Mouse (Mus musculus): Measurements from ENCODE around the gene Tstd2. TPM values are rescaled to one million over a fixed set of nuclear protein-coding genes. Genes with fewer than 3 reads are reported as not detected.

The Tstd2 gene
- polyA plus RNA-seq, 1 experiment from 2014 or later, result 62.9 TPM

- 86% methylated on average over 10 of the region's 10 CpGs for WGBS
- Histone ChIP-seq H3K36me3 (peaks cover 74% of the 10 kb centered on the region), H3K9me3 (no peaks in the 10 kb centered on the region), H3K4me3 (no peak overlapping the region), H3K27me3 (no peaks in the 10 kb centered on the region), H3K4me1 (no peaks in the 10 kb centered on the region), H3K4me2 (replicated peaks) (no peak overlapping the region), H3K27ac (no peak overlapping the region), H3K9ac (no peak overlapping the region)
- no peak for ATAC-seq (ENCODE audit: insufficient number of reproducible peaks, insufficient read depth, low FRiP score, low TSS enrichment)
These were observed 21.8 kb downstream of the Tstd2 start for GRCm38 (mm10) chr4:46116544-46117175.

DNA sequence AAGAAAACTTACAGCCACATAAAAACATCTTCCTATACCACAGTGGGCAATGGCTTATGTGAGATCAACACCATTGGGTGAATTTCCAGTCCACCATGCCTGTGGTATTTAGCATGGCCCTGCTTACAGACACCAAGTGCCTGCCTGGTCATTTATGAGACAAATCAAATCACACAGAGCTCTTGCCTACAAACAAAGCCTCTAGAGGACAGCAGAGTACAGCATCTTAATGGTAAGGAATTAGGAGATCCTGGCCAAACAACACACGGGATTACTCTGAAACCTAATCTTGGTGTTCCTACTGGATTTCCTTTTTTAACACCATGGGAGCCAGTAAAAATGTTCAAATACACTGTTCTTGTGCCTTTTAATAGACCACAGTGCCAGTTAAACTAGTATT lies 23.2 kb downstream of the Tstd2 start:
- H3K9ac ChIP-seq, result no peak overlapping the region
- no peak for ATAC-seq (ENCODE audit: insufficient number of reproducible peaks, insufficient read depth, low FRiP score, low TSS enrichment)
- no peak overlapping the region for H3K4me2 ChIP-seq (replicated peaks)
- H3K36me3 ChIP-seq, result peaks cover 61% of the 10 kb centered on the region
- H3K4me3 ChIP-seq, result no peak overlapping the region
- H3K27ac ChIP-seq, result no peak overlapping the region
- H3K9me3 ChIP-seq, result no peaks in the 10 kb centered on the region
- H3K27me3 ChIP-seq, result no peaks in the 10 kb centered on the region
- no peaks in the 10 kb centered on the region for H3K4me1 ChIP-seq
- 54% methylated on average over 1 of the region's 1 CpGs for WGBS

GRCm38 (mm10) chr4:46111361-46111760 lies 27.1 kb downstream of the Tstd2 start:
- Histone ChIP-seq H3K9me3 (no peaks in the 10 kb centered on the region), H3K4me1 (no peaks in the 10 kb centered on the region), H3K27ac (no peak overlapping the region), H3K9ac (no peak overlapping the region), H3K36me3 (peaks cover 22% of the 10 kb centered on the region), H3K4me3 (no peak overlapping the region), H3K27me3 (no peaks in the 10 kb centered on the region), H3K4me2 (replicated peaks) (no peak overlapping the region)
- no peak for ATAC-seq (ENCODE audit: insufficient number of reproducible peaks, insufficient read depth, low FRiP score, low TSS enrichment)
- WGBS, result 58% methylated on average over 3 of the region's 3 CpGs

DNA sequence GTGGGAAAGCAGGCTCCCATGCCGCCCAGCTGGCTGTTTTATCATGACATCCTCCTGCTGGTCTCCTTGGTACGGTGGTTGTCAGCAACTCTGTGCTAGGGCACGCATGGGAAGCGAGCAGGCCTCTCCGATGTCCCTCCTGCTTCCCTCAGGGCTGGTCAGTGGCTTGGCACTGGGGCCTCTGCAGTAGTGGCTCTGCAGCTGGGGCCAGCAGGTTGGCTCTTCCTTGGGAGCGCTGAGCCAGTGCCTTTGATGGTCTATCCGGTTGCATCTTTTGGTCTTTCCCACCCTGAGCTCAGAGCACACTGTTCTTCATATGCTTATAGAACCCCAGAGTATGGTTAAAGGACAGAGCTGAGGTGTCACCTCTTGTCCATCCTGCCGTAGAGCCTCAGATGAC lies 28.4 kb downstream of the Tstd2 start:
- no peaks in the 10 kb centered on the region for H3K4me1 ChIP-seq
- H3K9me3 ChIP-seq, result no peaks in the 10 kb centered on the region
- no peak overlapping the region for H3K9ac ChIP-seq
- no peak overlapping the region for H3K4me2 ChIP-seq (replicated peaks)
- WGBS, result 90% methylated on average over 8 of the region's 8 CpGs
- H3K4me3 ChIP-seq, result no peak overlapping the region
- no peak for ATAC-seq (ENCODE audit: insufficient number of reproducible peaks, insufficient read depth, low FRiP score, low TSS enrichment)
- H3K27ac ChIP-seq, result no peak overlapping the region
- H3K27me3 ChIP-seq, result no peaks in the 10 kb centered on the region
- H3K36me3 ChIP-seq, result peaks cover 12% of the 10 kb centered on the region

- peaks cover 10% of the 10 kb centered on the region for H3K4me1 ChIP-seq
- H3K27me3 ChIP-seq, result no peaks in the 10 kb centered on the region
- 89% methylated on average over 10 of the region's 10 CpGs for WGBS
- H3K9me3 ChIP-seq, result no peaks in the 10 kb centered on the region
- no peak overlapping the region for H3K9ac ChIP-seq
- ATAC-seq (ENCODE audit: insufficient number of reproducible peaks, insufficient read depth, low FRiP score, low TSS enrichment), result no peak
- no peak overlapping the region for H3K4me3 ChIP-seq
- H3K4me2 ChIP-seq (replicated peaks), result no peak overlapping the region
- no peaks in the 10 kb centered on the region for H3K36me3 ChIP-seq
- H3K27ac ChIP-seq, result no peak overlapping the region
These were observed 36.3 kb downstream of the Tstd2 start for GRCm38 (mm10) chr4:46102078-46102769.

DNA sequence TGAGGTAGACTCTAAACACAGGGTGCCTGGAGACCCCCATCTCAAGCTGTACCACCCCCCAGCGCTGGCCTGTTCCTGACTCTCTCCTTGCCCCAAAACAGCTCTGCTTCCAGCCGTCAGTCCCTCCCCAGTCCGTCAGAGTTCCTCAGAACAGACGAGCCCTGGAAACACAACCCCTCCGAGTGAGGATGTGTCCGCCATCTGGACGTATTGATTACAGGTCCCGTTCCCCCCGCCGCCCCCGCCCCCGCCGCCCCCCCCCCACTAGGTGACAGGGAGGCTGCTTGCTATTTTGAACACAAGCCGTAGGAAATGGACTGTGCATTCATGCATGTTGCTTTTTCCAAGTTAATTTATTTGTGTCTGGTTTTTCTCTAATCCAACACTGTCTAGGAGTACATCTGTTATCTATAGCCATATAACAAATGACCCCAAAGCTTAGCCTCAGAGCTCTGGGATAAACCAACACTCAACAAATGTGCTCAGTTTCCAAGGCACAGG lies 37.2 kb downstream of the Tstd2 start:
- no peak overlapping the region for H3K4me3 ChIP-seq
- ATAC-seq (ENCODE audit: insufficient number of reproducible peaks, insufficient read depth, low FRiP score, low TSS enrichment), result peak; percentile 75

GRCm38 (mm10) chr4:46100539-46100938 lies 38.0 kb downstream of the Tstd2 start:
- H3K9ac ChIP-seq, result no peak overlapping the region
- H3K27ac ChIP-seq, result peak overlapping the region; percentile 54; the same call in 1 of the 2 replicates
- no peak for ATAC-seq (ENCODE audit: insufficient number of reproducible peaks, insufficient read depth, low FRiP score, low TSS enrichment)
- no peak overlapping the region for H3K4me3 ChIP-seq
- no peaks in the 10 kb centered on the region for H3K9me3 ChIP-seq
- H3K4me1 ChIP-seq, result peaks cover 10% of the 10 kb centered on the region
- H3K27me3 ChIP-seq, result no peaks in the 10 kb centered on the region
- H3K36me3 ChIP-seq, result no peaks in the 10 kb centered on the region
- H3K4me2 ChIP-seq (replicated peaks), result peak overlapping the region; percentile 26; the same call in 1 of the 2 replicates
- 71% methylated on average over 7 of the region's 7 CpGs for whole genome bisulfite sequencing

More for the DNA sequence above, 37.2 kb downstream of the Tstd2 start:
- 20% methylated on average over 14 of the region's 14 CpGs for WGBS
- no peaks in the 10 kb centered on the region for H3K36me3 ChIP-seq
- H3K4me1 ChIP-seq, result peaks cover 10% of the 10 kb centered on the region
- H3K4me2 ChIP-seq (replicated peaks), result peak overlapping the region; percentile 26
- H3K27ac ChIP-seq, result peak overlapping the region; percentile 54; the same call in 1 of the 2 replicates
- no peaks in the 10 kb centered on the region for H3K9me3 ChIP-seq
- H3K9ac ChIP-seq, result no peak overlapping the region
- H3K27me3 ChIP-seq, result no peaks in the 10 kb centered on the region

- Histone ChIP-seq H3K9ac (no peak overlapping the region), H3K4me2 (replicated peaks) (no peak overlapping the region), H3K4me3 (no peak overlapping the region), H3K4me1 (peaks cover 10% of the 10 kb centered on the region), H3K27me3 (no peaks in the 10 kb centered on the region), H3K27ac (no peak overlapping the region), H3K36me3 (no peaks in the 10 kb centered on the region), H3K9me3 (no peaks in the 10 kb centered on the region)
- 73% methylated on average over 9 of the region's 9 CpGs for WGBS
- no peak for ATAC-seq (ENCODE audit: insufficient number of reproducible peaks, insufficient read depth, low FRiP score, low TSS enrichment)
These were observed 39.4 kb downstream of the Tstd2 start for GRCm38 (mm10) chr4:46099132-46099531.

DNA sequence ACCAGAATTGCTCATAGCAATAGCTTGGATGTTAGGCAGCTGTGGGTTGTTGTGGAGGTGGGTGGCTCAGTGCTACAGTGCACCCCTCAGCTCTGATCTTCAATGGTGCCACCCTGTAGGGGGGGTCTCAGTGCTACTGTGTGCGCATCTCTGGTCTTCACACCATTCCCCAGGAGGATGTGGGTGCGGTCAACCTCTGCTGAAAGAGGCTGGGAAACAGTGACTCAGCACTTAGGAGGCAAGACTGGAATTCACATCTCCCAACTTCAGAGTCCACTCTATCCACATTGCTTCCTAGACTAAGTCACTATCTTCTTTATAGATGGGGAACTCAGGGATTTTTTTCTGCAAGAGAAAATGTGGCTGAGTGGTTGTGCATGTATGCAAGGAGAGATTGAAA lies 40.9 kb downstream of the Tstd2 start:
- no peak overlapping the region for H3K27ac ChIP-seq
- ATAC-seq (ENCODE audit: insufficient number of reproducible peaks, insufficient read depth, low FRiP score, low TSS enrichment), result no peak
- H3K9ac ChIP-seq, result no peak overlapping the region
- 82% methylated on average over 2 of the region's 2 CpGs for WGBS
- H3K9me3 ChIP-seq, result no peaks in the 10 kb centered on the region
- H3K4me3 ChIP-seq, result no peak overlapping the region
- peaks cover 10% of the 10 kb centered on the region for H3K4me1 ChIP-seq
- no peak overlapping the region for H3K4me2 ChIP-seq (replicated peaks)
- no peaks in the 10 kb centered on the region for H3K36me3 ChIP-seq
- no peaks in the 10 kb centered on the region for H3K27me3 ChIP-seq

DNA sequence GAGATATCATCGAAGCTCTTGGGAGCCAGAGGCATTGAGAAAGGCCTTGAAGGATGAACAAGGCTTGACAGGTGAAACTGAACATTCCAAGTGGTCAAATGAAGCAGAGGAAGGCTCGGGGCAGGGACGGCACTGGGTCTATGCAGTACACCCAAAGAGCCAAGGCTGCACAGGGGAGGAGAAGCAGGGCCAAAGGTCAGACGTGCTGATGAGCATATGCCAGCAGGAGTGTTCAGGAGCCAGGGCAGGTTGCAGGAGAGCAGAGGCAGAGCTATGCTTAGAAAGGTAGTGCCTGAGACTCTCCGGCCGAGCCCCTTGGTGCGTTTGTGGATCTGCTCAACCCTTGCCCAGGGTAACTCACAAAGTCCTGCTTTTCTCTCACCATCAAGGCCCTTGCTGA lies 41.9 kb downstream of the Tstd2 start:
- no peaks in the 10 kb centered on the region for H3K36me3 ChIP-seq
- no peak overlapping the region for H3K27ac ChIP-seq
- H3K27me3 ChIP-seq, result no peaks in the 10 kb centered on the region
- no peaks in the 10 kb centered on the region for H3K9me3 ChIP-seq
- no peak for ATAC-seq (ENCODE audit: insufficient number of reproducible peaks, insufficient read depth, low FRiP score, low TSS enrichment)
- H3K9ac ChIP-seq, result no peak overlapping the region
- peaks cover 9% of the 10 kb centered on the region for H3K4me1 ChIP-seq
- H3K4me3 ChIP-seq, result no peak overlapping the region
- no peak overlapping the region for H3K4me2 ChIP-seq (replicated peaks)
- WGBS, result 89% methylated on average over 7 of the region's 7 CpGs

GRCm38 (mm10) chr4:46095826-46096159 lies 42.7 kb downstream of the Tstd2 start:
- H3K4me3 ChIP-seq, result no peak overlapping the region
- no peak for ATAC-seq (ENCODE audit: insufficient number of reproducible peaks, insufficient read depth, low FRiP score, low TSS enrichment)
- no peaks in the 10 kb centered on the region for H3K9me3 ChIP-seq
- no peak overlapping the region for H3K4me2 ChIP-seq (replicated peaks)
- whole genome bisulfite sequencing, result 93% methylated on average over 3 of the region's 3 CpGs
- no peaks in the 10 kb centered on the region for H3K36me3 ChIP-seq
- H3K4me1 ChIP-seq, result peaks cover 1% of the 10 kb centered on the region
- H3K27ac ChIP-seq, result no peak overlapping the region
- no peaks in the 10 kb centered on the region for H3K27me3 ChIP-seq
- H3K9ac ChIP-seq, result no peak overlapping the region

Data from embryonic facial prominence, embryonic 12.5 days (tissue).